Mouse (Mus musculus) heart, postnatal 4 days (tissue): ENCODE data around the gene Rps15a. TPM values are rescaled to one million over a fixed set of nuclear protein-coding genes. Genes with fewer than 3 reads are reported as not detected.

Experiments
- DNase-seq: peaks from one replicate; pipeline ENCODE4 v3.0.0; 2021
- total RNA-seq, 2 experiments: library from RNA; stranded (reverse); gene quantifications; 2 replicates each; pipeline ENCODE4 v1.2.3; 2021

Gene Rps15a
- 100 to 1,000 TPM; 905 to 908 TPM for total RNA-seq

- DNase-seq, result peak; percentile 96
These were observed at the start of gene Rps15a for GRCm38 (mm10) chr7:118115877-118116568. TSS of gene Rps15a (minus strand) at chr7:118116188.

GRCm38 (mm10) chr7:118163006-118163405 is 47.0 kb upstream of the Rps15a start:
- DNase-seq, result no peak

- DNase-seq, result peak; percentile 26
These were observed 44.1 kb upstream of the Rps15a start for GRCm38 (mm10) chr7:118160121-118160520.

- no peak for DNase-seq
These were observed 40.5 kb upstream of the Rps15a start for GRCm38 (mm10) chr7:118156461-118156860.

- DNase-seq, result no peak
These were observed 38.2 kb upstream of the Rps15a start for GRCm38 (mm10) chr7:118154150-118154549.

- DNase-seq, result no peak
These were observed 27.6 kb upstream of the Rps15a start for GRCm38 (mm10) chr7:118143602-118144001.

- DNase-seq, result no peak
These were observed 27.1 kb upstream of the Rps15a start for GRCm38 (mm10) chr7:118143123-118143522.

- no peak for DNase-seq
These were observed 25.3 kb upstream of the Rps15a start for GRCm38 (mm10) chr7:118141271-118141670.

- no peak for DNase-seq
These were observed 19.1 kb upstream of the Rps15a start for GRCm38 (mm10) chr7:118135128-118135527.

- DNase-seq, result peak; percentile 97
These were observed 13.5 kb upstream of the Rps15a start, which contains the start of gene Arl6ip1 for GRCm38 (mm10) chr7:118129430-118130041. TSS of gene Arl6ip1 (minus strand) at chr7:118129662.

GRCm38 (mm10) chr7:118128925-118129429 is 13.0 kb upstream of the Rps15a start:
- DNase-seq, result peak; percentile 24

- no peak for DNase-seq
These were observed 10.4 kb upstream of the Rps15a start for GRCm38 (mm10) chr7:118126219-118126875.

- DNase-seq, result no peak
These were observed 9.7 kb upstream of the Rps15a start for GRCm38 (mm10) chr7:118125736-118126135.

GRCm38 (mm10) chr7:118123512-118124411 is 7.8 kb upstream of the Rps15a start:
- DNase-seq, result no peak

- DNase-seq, result no peak
These were observed 6.2 kb upstream of the Rps15a start for GRCm38 (mm10) chr7:118122235-118122634.

- DNase-seq, result no peak
These were observed 4.7 kb upstream of the Rps15a start for GRCm38 (mm10) chr7:118120654-118121053.

- DNase-seq, result no peak
These were observed 4.0 kb upstream of the Rps15a start for GRCm38 (mm10) chr7:118119946-118120345.

- DNase-seq, result no peak
These were observed 3.2 kb upstream of the Rps15a start for GRCm38 (mm10) chr7:118119142-118119541.

GRCm38 (mm10) chr7:118118426-118118825 is 2.4 kb upstream of the Rps15a start:
- DNase-seq, result no peak

- no peak for DNase-seq
These were observed 1.7 kb upstream of the Rps15a start for GRCm38 (mm10) chr7:118117539-118118210.

- no peak for DNase-seq
These were observed 975 bp upstream of the Rps15a start for GRCm38 (mm10) chr7:118116787-118117538.
